Mouse (Mus musculus): ENCODE results near the gene Kat14.

DNA sequence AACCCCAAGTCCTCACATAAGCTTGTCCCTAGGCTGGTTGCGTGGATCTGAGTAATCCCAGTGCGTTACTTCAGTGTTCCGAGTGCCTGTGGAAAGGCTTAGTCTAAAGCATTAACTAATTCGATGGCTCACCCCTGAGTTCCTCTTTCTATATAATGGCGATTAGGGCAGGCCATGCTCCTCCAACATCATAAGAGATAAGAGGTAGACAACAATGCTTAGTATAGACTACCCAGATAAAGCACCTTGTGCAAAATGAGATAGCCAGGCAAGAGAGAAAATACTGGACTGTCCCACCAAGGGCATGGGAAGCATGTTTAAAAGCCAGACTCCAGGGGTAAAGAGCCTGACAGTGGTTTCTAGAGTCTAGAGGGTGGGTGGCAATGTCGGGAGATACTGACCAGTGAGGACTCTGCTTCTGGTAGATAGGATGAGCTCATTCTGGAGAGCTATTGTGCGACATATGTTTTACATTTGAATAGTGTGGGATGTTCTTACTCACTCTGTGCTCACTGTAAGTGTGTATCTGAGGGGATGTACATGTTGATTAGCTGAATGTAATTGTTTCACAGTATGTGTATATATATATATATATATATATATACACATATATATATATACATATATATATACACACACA, 77.7 kb downstream of the Kat14 start:
- TF ChIP-seq CTCF (IDR thresholded peaks at IDR 0.05; ENCODE audit: insufficient read depth, low read depth, low read length): no peak
- TF ChIP-seq POLR2A (IDR thresholded peaks at IDR 0.05; ENCODE audit: insufficient read depth, low read depth, low read length): no peak

Data from olfactory bulb, adult 2 months (tissue).